Mouse (Mus musculus): ENCODE measurements at regions not wholly inside any gene's neighbourhood (a gene's known extent, or its start where the extent isn't known, plus 50 kb on each side); places are given as distances from the start of the nearest gene placed in this dataset.

GRCm38 (mm10) chr2:55817273-55817672 is 381.5 kb downstream of the Kcnj3 start:
- Histone ChIP-seq H3K4me3 (replicated peaks) (no peak overlapping the region), H3K4me1 (no peaks in the 10 kb centered on the region), H3K9me3 (no peaks in the 10 kb centered on the region), H3K36me3 (no peaks in the 10 kb centered on the region), H3K27me3 (replicated peaks) (no peaks in the 10 kb centered on the region), H3K4me2 (no peak overlapping the region), H3K27ac (no peak overlapping the region), H3K9ac (no peak overlapping the region)
- 66% methylated on average over 1 of the region's 1 CpGs for WGBS
- no peak for ATAC-seq (ENCODE audit: insufficient read depth, low FRiP score, low read depth)

GRCm38 (mm10) chr2:55818220-55818619 is 382.4 kb downstream of the Kcnj3 start:
- no peak for ATAC-seq (ENCODE audit: insufficient read depth, low FRiP score, low read depth)

GRCm38 (mm10) chr2:55822726-55823125 is 387.0 kb downstream of the Kcnj3 start:
- Histone ChIP-seq H3K9me3 (no peaks in the 10 kb centered on the region), H3K36me3 (no peaks in the 10 kb centered on the region), H3K4me3 (replicated peaks) (no peak overlapping the region), H3K9ac (no peak overlapping the region), H3K4me1 (no peaks in the 10 kb centered on the region), H3K4me2 (no peak overlapping the region), H3K27ac (no peak overlapping the region), H3K27me3 (replicated peaks) (no peaks in the 10 kb centered on the region)
- ATAC-seq (ENCODE audit: insufficient read depth, low FRiP score, low read depth), result no peak

More at GRCm38 (mm10) chr2:55818220-55818619, 382.4 kb downstream of the Kcnj3 start:
- H3K27me3 ChIP-seq (replicated peaks), result no peaks in the 10 kb centered on the region
- H3K27ac ChIP-seq, result no peak overlapping the region
- no peaks in the 10 kb centered on the region for H3K36me3 ChIP-seq
- WGBS, result 29% methylated on average over 7 of the region's 7 CpGs
- no peaks in the 10 kb centered on the region for H3K9me3 ChIP-seq
- no peak overlapping the region for H3K9ac ChIP-seq
- H3K4me2 ChIP-seq, result peak overlapping the region; percentile 8; the same call in 1 of the 2 replicates
- no peaks in the 10 kb centered on the region for H3K4me1 ChIP-seq
- H3K4me3 ChIP-seq (replicated peaks), result 0 out of 2 replicates have a peak overlapping the region, but pooled peaks have one; percentile 6

- no peak overlapping the region for H3K4me3 ChIP-seq (replicated peaks)
- ATAC-seq (ENCODE audit: insufficient read depth, low FRiP score, low read depth), result no peak
- WGBS, result 46% methylated on average over 1 of the region's 1 CpGs
These were observed 405.8 kb downstream of the Kcnj3 start for GRCm38 (mm10) chr2:55841521-55841920.

GRCm38 (mm10) chr2:55846832-55847382 is 411.1 kb downstream of the Kcnj3 start:
- Histone ChIP-seq H3K4me2 (no peak overlapping the region), H3K4me3 (replicated peaks) (no peak overlapping the region), H3K4me1 (no peaks in the 10 kb centered on the region), H3K36me3 (no peaks in the 10 kb centered on the region), H3K9ac (no peak overlapping the region), H3K27ac (no peak overlapping the region), H3K27me3 (replicated peaks) (no peaks in the 10 kb centered on the region), H3K9me3 (no peaks in the 10 kb centered on the region)
- ATAC-seq (ENCODE audit: insufficient read depth, low FRiP score, low read depth), result no peak
- 26% methylated on average over 3 of the region's 3 CpGs for WGBS

More at GRCm38 (mm10) chr2:55841521-55841920, 405.8 kb downstream of the Kcnj3 start:
- H3K27me3 ChIP-seq (replicated peaks), result no peaks in the 10 kb centered on the region
- no peak overlapping the region for H3K9ac ChIP-seq
- no peaks in the 10 kb centered on the region for H3K36me3 ChIP-seq
- no peaks in the 10 kb centered on the region for H3K4me1 ChIP-seq
- no peak overlapping the region for H3K4me2 ChIP-seq
- no peaks in the 10 kb centered on the region for H3K9me3 ChIP-seq
- H3K27ac ChIP-seq, result no peak overlapping the region

GRCm38 (mm10) chr2:55862479-55862878 is 426.7 kb downstream of the Kcnj3 start:
- no peak for ATAC-seq (ENCODE audit: insufficient read depth, low FRiP score, low read depth)
- WGBS, result 59% methylated on average over 1 of the region's 1 CpGs
- no peaks in the 10 kb centered on the region for H3K36me3 ChIP-seq
- H3K27me3 ChIP-seq (replicated peaks), result no peaks in the 10 kb centered on the region
- H3K4me1 ChIP-seq, result no peaks in the 10 kb centered on the region
- H3K27ac ChIP-seq, result no peak overlapping the region
- H3K4me3 ChIP-seq (replicated peaks), result no peak overlapping the region
- no peaks in the 10 kb centered on the region for H3K9me3 ChIP-seq
- H3K4me2 ChIP-seq, result no peak overlapping the region
- H3K9ac ChIP-seq, result no peak overlapping the region

- Histone ChIP-seq H3K27ac (no peak overlapping the region), H3K27me3 (replicated peaks) (no peaks in the 10 kb centered on the region), H3K36me3 (no peaks in the 10 kb centered on the region), H3K4me3 (replicated peaks) (no peak overlapping the region), H3K4me1 (no peaks in the 10 kb centered on the region), H3K9me3 (no peaks in the 10 kb centered on the region), H3K9ac (no peak overlapping the region), H3K4me2 (no peak overlapping the region)
- ATAC-seq (ENCODE audit: insufficient read depth, low FRiP score, low read depth), result no peak
- 67% methylated on average over 2 of the region's 2 CpGs for WGBS
These were observed 454.2 kb downstream of the Kcnj3 start for GRCm38 (mm10) chr2:55889976-55890375.

- Histone ChIP-seq H3K4me1 (no peaks in the 10 kb centered on the region), H3K36me3 (no peaks in the 10 kb centered on the region), H3K27ac (no peak overlapping the region), H3K27me3 (replicated peaks) (no peaks in the 10 kb centered on the region), H3K4me2 (no peak overlapping the region), H3K4me3 (replicated peaks) (no peak overlapping the region), H3K9ac (no peak overlapping the region), H3K9me3 (no peaks in the 10 kb centered on the region)
- ATAC-seq (ENCODE audit: insufficient read depth, low FRiP score, low read depth), result no peak
- 45% methylated on average over 1 of the region's 1 CpGs for WGBS
These were observed 457.2 kb downstream of the Kcnj3 start for GRCm38 (mm10) chr2:55892821-55893535.

- H3K4me3 ChIP-seq (replicated peaks), result no peak overlapping the region
- no peaks in the 10 kb centered on the region for H3K9me3 ChIP-seq
- 79% methylated on average over 1 of the region's 1 CpGs for WGBS
These were observed 484.5 kb downstream of the Kcnj3 start for GRCm38 (mm10) chr2:55920294-55920693.

More at GRCm38 (mm10) chr2:55920294-55920693, 484.5 kb downstream of the Kcnj3 start:
- H3K27ac ChIP-seq, result no peak overlapping the region
- ATAC-seq (ENCODE audit: insufficient read depth, low FRiP score, low read depth), result no peak
- H3K27me3 ChIP-seq (replicated peaks), result no peaks in the 10 kb centered on the region
- no peaks in the 10 kb centered on the region for H3K36me3 ChIP-seq
- no peaks in the 10 kb centered on the region for H3K4me1 ChIP-seq
- no peak overlapping the region for H3K4me2 ChIP-seq
- no peak overlapping the region for H3K9ac ChIP-seq

Measured in stomach, embryonic 15.5 days (tissue).